Mouse (Mus musculus) midbrain, postnatal 0 days (tissue): ENCODE results near the gene Glipr2. TPM values are rescaled to one million over a fixed set of nuclear protein-coding genes. Genes with fewer than 3 reads are reported as not detected.
A peak's percentile ranks its signal among the peaks of the same experiment; 100 is the strongest.

Source experiments
- ATAC-seq: fragments of 200-750 bp; cut with Nextera tagmentation; 2 replicates; pipeline ENCODE4 v1.8.0; 2017; ENCODE audit warnings: moderate number of reproducible peaks, mild to moderate bottlenecking, moderate TSS enrichment, moderate library complexity; ENCODE audit not compliant: low FRiP score
- DNase-seq: peaks from one replicate; pipeline ENCODE4 v3.0.0-alpha.2; 2015; ENCODE audit warnings: low spot score
- H3K27ac ChIP-seq: fragments of 300-500 bp; sonication (generic); 2 replicates; pipeline ENCODE4 v1.5.1; 2014; ENCODE audit warnings: low read depth, mild to moderate bottlenecking, low read length, mixed read lengths
- H3K27me3 ChIP-seq: fragments of 300-500 bp; sonication (generic); 2 replicates; pipeline ENCODE4 v1.6.1; 2014; ENCODE audit warnings: low read length, control low read depth, mixed read lengths; ENCODE audit not compliant: insufficient read depth
- H3K36me3 ChIP-seq: fragments of 300-500 bp; sonication (generic); 2 replicates; pipeline ENCODE4 v1.6.1; 2014; ENCODE audit warnings: low read length, control low read depth, mixed read lengths; ENCODE audit not compliant: insufficient read depth
- H3K4me1 ChIP-seq: fragments of 300-500 bp; sonication (generic); 2 replicates; pipeline ENCODE4 v1.6.1; 2014; ENCODE audit warnings: mild to moderate bottlenecking, control low read depth, antibody characterized with exemption, low read length, mixed read lengths; ENCODE audit not compliant: insufficient read depth
- H3K4me2 ChIP-seq: fragments of 300-500 bp; sonication (generic); 2 replicates; pipeline ENCODE4 v1.6.1; 2014; ENCODE audit warnings: low read depth, mild to moderate bottlenecking, low read length, mixed read lengths; ENCODE audit not compliant: poor library complexity, severe bottlenecking
- H3K4me3 ChIP-seq: fragments of 300-500 bp; sonication (generic); 2 replicates; pipeline ENCODE4 v1.5.1; 2014; ENCODE audit warnings: low read depth, mild to moderate bottlenecking, low read length, moderate library complexity
- H3K9ac ChIP-seq: fragments of 300-500 bp; sonication (generic); replicated peaks from 2 replicates; pipeline ENCODE4 v1.6.1; 2014; ENCODE audit warnings: mild to moderate bottlenecking, low read length, moderate library complexity, mixed read lengths; ENCODE audit not compliant: poor library complexity, severe bottlenecking
- H3K9me3 ChIP-seq: fragments of 300-500 bp; sonication (generic); 2 replicates; pipeline ENCODE4 v1.6.1; 2016; ENCODE audit warnings: low read length, control low read depth
- CTCF ChIP-seq: IDR thresholded peaks from 2 replicates; pipeline ENCODE4 v1.5.1; 2016; ENCODE audit warnings: antibody characterized with exemption, mild to moderate bottlenecking
- WGBS: fragments of 180-500 bp; shearing (Covaris S2); extraction: QIAGEN DNeasy Blood & Tissue Kit; methylation state at CpG from one replicate; pipeline ENCODE4 v1.1.7; 2014; 5-methylcytosine and 5-hydroxymethylcytosine counted together
- polyA plus RNA-seq: library from polyadenylated mRNA; unstranded; fragments of >200 nt; fragmentation: Nextera tagmentation; extraction: Ambion mirVana; gene quantifications from 2 replicates; pipeline ENCODE4 v1.2.1, GENCODE M21; 2015
- total RNA-seq: library from RNA; depleted of rRNA; stranded (reverse); fragments of >200 nt; gene quantifications from 2 replicates; pipeline ENCODE4 v1.2.3, GENCODE M21; 2014

The Glipr2 gene
- total and polyA plus RNA-seq, 2 experiments from 2014 or later = 16.5 to 18.2 TPM

DNA sequence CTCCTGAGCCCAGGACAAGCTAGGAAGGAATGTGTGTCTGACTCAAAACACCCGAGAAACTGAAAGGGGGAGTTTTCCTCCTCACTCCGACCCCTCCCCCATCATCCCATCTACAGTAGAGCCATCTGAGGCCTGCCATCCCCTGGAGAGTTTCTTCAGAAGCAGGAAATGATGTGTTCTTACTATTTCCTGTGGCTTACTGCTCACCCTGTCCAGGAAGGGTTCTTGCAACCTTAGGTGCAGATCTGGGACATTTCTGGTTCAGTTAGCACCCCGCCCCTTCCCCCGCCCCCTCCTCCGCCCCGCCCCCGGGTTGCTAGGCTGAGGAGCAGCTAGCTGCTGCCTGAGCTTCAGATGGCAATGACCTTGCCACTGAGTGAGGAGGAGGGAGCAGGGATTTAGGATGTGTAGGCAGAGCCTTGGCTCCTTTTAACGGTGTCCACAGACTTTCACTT lies 15.0 kb downstream of the Glipr2 start:
- no peaks in the 10 kb centered on the region for H3K9me3 ChIP-seq
- no peak for TF ChIP-seq CTCF
- ATAC-seq (0 out of 2 replicates have a peak, but pooled peaks have one; percentile 20), DNase-seq (peak; percentile 26)
- H3K27me3 ChIP-seq = no peaks in the 10 kb centered on the region
- 2% methylated on average over 8 of the region's 8 CpGs for WGBS
- H3K4me1 ChIP-seq = no peaks in the 10 kb centered on the region
- no peaks in the 10 kb centered on the region for H3K36me3 ChIP-seq
- H3K4me2 ChIP-seq = no peak overlapping the region
- H3K27ac ChIP-seq = no peak overlapping the region
- H3K9ac ChIP-seq = no peak overlapping the region
- no peak overlapping the region for H3K4me3 ChIP-seq

DNA sequence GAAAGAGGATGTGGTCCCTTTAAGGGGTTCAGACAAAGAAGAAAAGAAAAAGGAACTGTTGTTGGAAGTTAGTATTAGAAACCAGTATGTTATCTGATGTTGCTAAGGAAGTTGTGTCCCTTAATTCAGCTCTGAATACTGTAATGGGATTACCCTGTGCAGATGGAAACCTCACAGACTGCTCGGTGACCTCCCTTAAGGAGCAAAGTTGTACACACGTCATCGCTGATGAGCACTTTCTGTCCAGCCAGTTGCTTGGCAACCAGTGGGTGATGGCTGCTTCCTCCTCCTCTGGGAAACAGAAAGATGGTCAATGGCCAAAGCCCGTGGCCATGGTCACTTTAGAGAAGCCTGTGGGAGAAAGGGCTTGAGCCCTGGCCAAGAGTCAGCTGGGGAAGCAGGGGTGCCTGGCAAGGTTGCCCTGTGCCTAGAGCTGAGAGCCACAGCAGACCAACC lies 16.4 kb downstream of the Glipr2 start:
- 39% methylated on average over 4 of the region's 4 CpGs for WGBS
- Histone ChIP-seq H3K9ac (no peak overlapping the region), H3K4me3 (no peak overlapping the region), H3K4me2 (no peak overlapping the region), H3K27ac (no peak overlapping the region), H3K27me3 (no peaks in the 10 kb centered on the region), H3K9me3 (no peaks in the 10 kb centered on the region), H3K4me1 (no peaks in the 10 kb centered on the region), H3K36me3 (no peaks in the 10 kb centered on the region)
- DNase-seq (peak; percentile 76), ATAC-seq (no peak)
- TF ChIP-seq CTCF = no peak

DNA sequence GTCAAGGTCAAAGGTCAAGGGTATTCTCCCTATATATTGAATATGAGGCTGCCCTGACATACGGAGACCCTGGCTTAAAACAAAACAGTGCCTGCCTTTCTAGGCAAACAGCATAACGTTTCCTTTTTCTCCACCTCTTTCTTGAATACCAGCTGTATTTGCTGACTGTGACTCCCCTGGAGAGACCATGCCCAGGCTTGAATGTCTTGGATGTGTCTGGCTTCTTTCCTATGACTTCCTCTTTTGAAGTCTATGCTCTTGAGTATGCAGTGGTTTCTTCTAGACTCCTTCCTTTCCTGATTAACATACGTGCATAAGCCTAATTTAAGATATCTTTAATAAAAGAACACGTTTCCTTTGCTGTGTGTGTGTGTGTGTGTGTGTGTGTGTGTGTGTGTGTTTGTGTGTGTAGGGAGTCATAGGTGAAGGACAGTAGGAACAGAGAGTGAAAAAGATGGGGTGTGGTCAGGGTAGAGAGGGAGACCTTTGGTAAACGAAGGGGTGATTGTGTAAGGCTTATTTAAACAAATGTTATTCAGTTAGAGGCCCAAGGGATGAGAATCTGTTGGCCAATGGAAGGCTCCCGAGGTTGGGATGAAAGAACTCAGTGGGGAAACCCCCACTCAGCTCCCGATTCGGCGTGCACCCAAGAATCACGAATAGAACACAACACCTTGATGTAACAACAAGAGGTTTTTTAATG lies 17.9 kb downstream of the Glipr2 start:
- Histone ChIP-seq H3K36me3 (no peaks in the 10 kb centered on the region), H3K27me3 (no peaks in the 10 kb centered on the region), H3K4me3 (no peak overlapping the region), H3K4me2 (no peak overlapping the region), H3K9ac (no peak overlapping the region), H3K4me1 (no peaks in the 10 kb centered on the region), H3K27ac (no peak overlapping the region), H3K9me3 (no peaks in the 10 kb centered on the region)
- TF ChIP-seq CTCF = no peak
- ATAC-seq (no peak), DNase-seq (no peak)
- 79% methylated on average over 10 of the region's 10 CpGs for WGBS

GRCm38 (mm10) chr4:43976223-43976740 lies 19.1 kb downstream of the Glipr2 start:
- no peak for TF ChIP-seq CTCF
- no peaks in the 10 kb centered on the region for H3K36me3 ChIP-seq
- H3K27me3 ChIP-seq = no peaks in the 10 kb centered on the region
- no peak overlapping the region for H3K4me2 ChIP-seq
- no peaks in the 10 kb centered on the region for H3K9me3 ChIP-seq
- no peak overlapping the region for H3K27ac ChIP-seq
- DNase-seq = no peak
- WGBS = 84% methylated on average over 6 of the region's 6 CpGs
- H3K9ac ChIP-seq = no peak overlapping the region
- H3K4me1 ChIP-seq = no peaks in the 10 kb centered on the region
- H3K4me3 ChIP-seq = no peak overlapping the region
- no peak for ATAC-seq

GRCm38 (mm10) chr4:43978521-43979443 lies 21.6 kb downstream of the Glipr2 start:
- ATAC-seq = no peak; the same call in 1 of the 2 replicates
- H3K9me3 ChIP-seq = no peaks in the 10 kb centered on the region
- H3K36me3 ChIP-seq = no peaks in the 10 kb centered on the region
- H3K4me1 ChIP-seq = no peaks in the 10 kb centered on the region
- no peak overlapping the region for H3K9ac ChIP-seq
- peak; percentile 15; the same call in 1 of the 2 replicates for TF ChIP-seq CTCF
- H3K4me2 ChIP-seq = no peak overlapping the region
- H3K27me3 ChIP-seq = no peaks in the 10 kb centered on the region
- DNase-seq = peak; percentile 53
- H3K4me3 ChIP-seq = no peak overlapping the region
- no peak overlapping the region for H3K27ac ChIP-seq
- WGBS = 19% methylated on average over 17 of the region's 17 CpGs
